Mouse (Mus musculus) hematopoietic stem cell, adult 5-6 weeks (primary cell): ENCODE results near the gene Pkdrej. TPM values are rescaled to one million over a fixed set of nuclear protein-coding genes. Genes with fewer than 3 reads are reported as not detected.
A peak's percentile ranks its signal among the peaks of the same experiment; 100 is the strongest.
"Not testable (repeated sequence)": the region's sequence is repeated elsewhere in the genome, so short reads cannot be mapped to it uniquely, and the experiment has no call there.

Experiments used
- ATAC-seq, 2 experiments: fragments of 125-278 bp in 1 of 2; replicated peaks in 1 of 2; 2 replicates each; pipeline ENCODE4 v1.8.0; 2016 to 2017; ENCODE audit warnings: inconsistent platforms in 2 of 2, mild to moderate bottlenecking in 2 of 2, moderate number of reproducible peaks in 2 of 2, low read depth in 1 of 2, moderate TSS enrichment in 1 of 2; ENCODE audit not compliant: low FRiP score in 2 of 2, poor library complexity in 2 of 2, severe bottlenecking in 2 of 2, insufficient read depth in 1 of 2, low TSS enrichment in 1 of 2
- total RNA-seq: library from RNA; stranded (forward); fragments of 172-1452, 232-1000 nt; gene quantifications from 2 replicates; pipeline ENCODE4 v1.2.3, GENCODE M21; 2017

Gene Pkdrej
- total RNA-seq = 0.19 TPM in 1 of 2 replicates, not detected in the other

- ATAC-seq = peak in 1 of 2 experiments; percentile 29; a peak in 2 of 4 replicates
Observed at GRCm38 (mm10) chr15:85821203-85822010, at the start of gene Pkdrej. Gene Pkdrej, minus strand, starts transcription at chr15:85821734.

GRCm38 (mm10) chr15:85867696-85868095 lies 46.2 kb upstream of the Pkdrej start:
- ATAC-seq = peak; percentile 69 to 89

- ATAC-seq = not testable (repeated sequence)
Observed at GRCm38 (mm10) chr15:85865913-85866312, 44.4 kb upstream of the Pkdrej start.

- peak; percentile 100 for ATAC-seq
Observed at GRCm38 (mm10) chr15:85859490-85860031, 38.0 kb upstream of the Pkdrej start, which contains the start of gene Gtse1. Gene Gtse1, plus strand, starts transcription at chr15:85859745.

- peak in 1 of 2 experiments; percentile 26; a peak in 3 of 4 replicates for ATAC-seq
Observed at GRCm38 (mm10) chr15:85858980-85859489, 37.5 kb upstream of the Pkdrej start.

GRCm38 (mm10) chr15:85851656-85852392 lies 30.3 kb upstream of the Pkdrej start:
- ATAC-seq = no peak

GRCm38 (mm10) chr15:85845071-85845470 lies 23.5 kb upstream of the Pkdrej start:
- ATAC-seq = no peak

- ATAC-seq = no peak
Observed at GRCm38 (mm10) chr15:85841796-85842360, 20.3 kb upstream of the Pkdrej start.

GRCm38 (mm10) chr15:85840983-85841382 lies 19.4 kb upstream of the Pkdrej start:
- ATAC-seq = no peak

- no peak for ATAC-seq
Observed at GRCm38 (mm10) chr15:85836887-85837286, 15.4 kb upstream of the Pkdrej start.

GRCm38 (mm10) chr15:85835335-85835734 lies 13.8 kb upstream of the Pkdrej start:
- no peak for ATAC-seq

GRCm38 (mm10) chr15:85832599-85832998 lies 11.1 kb upstream of the Pkdrej start:
- ATAC-seq = no peak

- peak; percentile 93 to 97 for ATAC-seq
Observed at GRCm38 (mm10) chr15:85831954-85832590, 10.5 kb upstream of the Pkdrej start, which contains the start of gene Ttc38. Gene Ttc38, plus strand, starts transcription at chr15:85832306.

GRCm38 (mm10) chr15:85829470-85829869 lies 7.9 kb upstream of the Pkdrej start:
- no peak for ATAC-seq

- ATAC-seq = no peak
Observed at GRCm38 (mm10) chr15:85828071-85828470, 6.5 kb upstream of the Pkdrej start.

GRCm38 (mm10) chr15:85826676-85827075 lies 5.1 kb upstream of the Pkdrej start:
- no peak for ATAC-seq

GRCm38 (mm10) chr15:85822011-85822359 lies 451 bp upstream of the Pkdrej start:
- no peak for ATAC-seq
